Mouse (Mus musculus): ENCODE data around the gene Sptbn1. TPM values are rescaled to one million over a fixed set of nuclear protein-coding genes. Genes with fewer than 3 reads are reported as not detected.

Gene Sptbn1
- polyA plus RNA-seq, 1 experiment = 28.0 TPM

GRCm38 (mm10) chr11:30218386-30218785 lies 49.6 kb downstream of the Sptbn1 start:
- H3K36me3 ChIP-seq (ENCODE audit: control insufficient read depth, insufficient read depth, low read length) = no peaks in the 10 kb centered on the region
- DNase-seq (ENCODE audit: low read depth in 1 of 2, low spot score in 2 of 2) = no peak
- H3K4me1 ChIP-seq (ENCODE audit: control insufficient read depth, insufficient read depth, insufficient read length) = no peaks in the 10 kb centered on the region
- no peak overlapping the region for H3K27ac ChIP-seq (ENCODE audit: insufficient read depth, low read length)
- TF ChIP-seq POLR2A (IDR thresholded peaks at IDR 0.05; ENCODE audit: low read depth, low read length) (no peak), CTCF (IDR thresholded peaks at IDR 0.05; ENCODE audit: extremely low read depth, insufficient read depth, insufficient read length, insufficient replicate concordance) (no peak)
- no peaks in the 10 kb centered on the region for H3K27me3 ChIP-seq (ENCODE audit: control insufficient read depth, insufficient read depth, low read length)
- no peak overlapping the region for H3K4me3 ChIP-seq (ENCODE audit: extremely low read depth, insufficient read depth, insufficient read length)
- WGBS = 87% methylated on average over 1 of the region's 1 CpGs

DNA sequence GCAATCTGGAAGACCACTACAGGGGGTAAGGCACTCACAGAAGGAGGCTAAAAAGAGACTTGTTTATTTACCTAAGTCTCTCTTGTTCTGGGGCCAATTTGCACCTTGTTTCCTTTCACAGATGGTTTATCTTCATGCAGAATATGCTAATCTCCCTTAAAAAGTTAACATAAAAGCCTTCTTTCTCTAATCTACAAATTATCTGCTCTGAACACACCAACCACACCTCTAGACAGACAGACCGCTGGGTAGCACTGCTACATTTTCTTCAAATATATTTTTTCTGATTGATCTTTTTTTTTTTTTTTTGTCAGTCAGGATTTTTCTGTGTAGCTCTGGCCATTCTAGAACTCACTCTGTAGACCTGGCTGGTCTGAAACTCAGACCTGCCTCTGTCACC lies 50.5 kb downstream of the Sptbn1 start:
- TF ChIP-seq CTCF (IDR thresholded peaks at IDR 0.05; ENCODE audit: extremely low read depth, insufficient read depth, insufficient read length, insufficient replicate concordance) = no peak
- TF ChIP-seq POLR2A (IDR thresholded peaks at IDR 0.05; ENCODE audit: low read depth, low read length) = no peak
- no peak overlapping the region for H3K27ac ChIP-seq (ENCODE audit: insufficient read depth, low read length)
- H3K27me3 ChIP-seq (ENCODE audit: control insufficient read depth, insufficient read depth, low read length) = no peaks in the 10 kb centered on the region
- no peaks in the 10 kb centered on the region for H3K36me3 ChIP-seq (ENCODE audit: control insufficient read depth, insufficient read depth, low read length)
- H3K4me3 ChIP-seq (ENCODE audit: extremely low read depth, insufficient read depth, insufficient read length) = no peak overlapping the region
- H3K4me1 ChIP-seq (ENCODE audit: control insufficient read depth, insufficient read depth, insufficient read length) = no peaks in the 10 kb centered on the region
- no peak for DNase-seq (ENCODE audit: low read depth in 1 of 2, low spot score in 2 of 2)
- 62% methylated on average over 1 of the region's 1 CpGs for WGBS

DNA sequence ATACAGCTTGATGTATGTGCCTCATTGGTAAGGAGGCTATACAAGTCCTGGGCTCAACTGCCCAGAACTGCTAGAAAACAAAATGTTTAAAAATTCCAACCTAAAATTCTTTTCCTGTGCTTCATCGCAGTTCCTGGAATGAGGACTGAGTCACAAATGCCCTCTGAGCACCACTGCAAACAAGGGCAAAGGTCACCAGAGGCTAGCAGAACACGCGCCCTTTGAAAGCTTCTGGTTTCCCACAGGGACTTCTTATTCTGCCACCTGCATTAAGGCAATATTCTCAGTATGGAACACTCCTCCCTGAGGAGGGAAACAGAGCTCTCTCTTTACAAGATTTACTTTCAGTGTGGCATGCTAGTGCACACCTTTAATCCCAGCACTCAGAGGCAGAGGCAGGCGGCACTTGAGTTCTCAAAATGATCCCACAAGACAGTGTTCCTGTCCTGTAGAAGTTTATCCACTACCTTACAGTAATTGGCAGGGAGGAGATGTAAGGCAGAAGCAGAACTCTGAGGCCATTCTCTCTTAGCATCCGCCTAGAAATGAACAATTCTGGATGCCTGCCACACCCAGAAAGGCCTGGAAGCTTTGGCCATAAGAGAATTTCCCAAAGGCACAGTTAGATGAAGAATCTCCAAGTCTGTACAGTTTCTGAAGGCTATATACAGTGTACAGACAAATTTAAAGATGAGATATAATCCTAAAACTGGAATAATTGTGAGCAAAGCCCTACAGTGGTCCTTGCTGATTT lies 56.1 kb downstream of the Sptbn1 start:
- no peak for TF ChIP-seq POLR2A (IDR thresholded peaks at IDR 0.05; ENCODE audit: low read depth, low read length)
- no peak for TF ChIP-seq CTCF (IDR thresholded peaks at IDR 0.05; ENCODE audit: extremely low read depth, insufficient read depth, insufficient read length, insufficient replicate concordance)
- no peak overlapping the region for H3K27ac ChIP-seq (ENCODE audit: insufficient read depth, low read length)
- DNase-seq (ENCODE audit: low read depth in 1 of 2, low spot score in 2 of 2) = no peak
- 79% methylated on average over 5 of the region's 5 CpGs for WGBS
- H3K4me3 ChIP-seq (ENCODE audit: extremely low read depth, insufficient read depth, insufficient read length) = no peak overlapping the region
- no peaks in the 10 kb centered on the region for H3K27me3 ChIP-seq (ENCODE audit: control insufficient read depth, insufficient read depth, low read length)
- H3K4me1 ChIP-seq (ENCODE audit: control insufficient read depth, insufficient read depth, insufficient read length) = no peaks in the 10 kb centered on the region
- no peaks in the 10 kb centered on the region for H3K36me3 ChIP-seq (ENCODE audit: control insufficient read depth, insufficient read depth, low read length)

GRCm38 (mm10) chr11:30211141-30211540 lies 56.8 kb downstream of the Sptbn1 start:
- Histone ChIP-seq H3K27me3 (ENCODE audit: control insufficient read depth, insufficient read depth, low read length) (no peaks in the 10 kb centered on the region), H3K4me3 (ENCODE audit: extremely low read depth, insufficient read depth, insufficient read length) (no peak overlapping the region), H3K27ac (ENCODE audit: insufficient read depth, low read length) (no peak overlapping the region), H3K4me1 (ENCODE audit: control insufficient read depth, insufficient read depth, insufficient read length) (no peaks in the 10 kb centered on the region), H3K36me3 (ENCODE audit: control insufficient read depth, insufficient read depth, low read length) (no peaks in the 10 kb centered on the region)
- no peak for TF ChIP-seq POLR2A (IDR thresholded peaks at IDR 0.05; ENCODE audit: low read depth, low read length)
- no peak for TF ChIP-seq CTCF (IDR thresholded peaks at IDR 0.05; ENCODE audit: extremely low read depth, insufficient read depth, insufficient read length, insufficient replicate concordance)
- DNase-seq (ENCODE audit: low read depth in 1 of 2, low spot score in 2 of 2) = no peak
- 55% methylated on average over 3 of the region's 3 CpGs for WGBS

DNA sequence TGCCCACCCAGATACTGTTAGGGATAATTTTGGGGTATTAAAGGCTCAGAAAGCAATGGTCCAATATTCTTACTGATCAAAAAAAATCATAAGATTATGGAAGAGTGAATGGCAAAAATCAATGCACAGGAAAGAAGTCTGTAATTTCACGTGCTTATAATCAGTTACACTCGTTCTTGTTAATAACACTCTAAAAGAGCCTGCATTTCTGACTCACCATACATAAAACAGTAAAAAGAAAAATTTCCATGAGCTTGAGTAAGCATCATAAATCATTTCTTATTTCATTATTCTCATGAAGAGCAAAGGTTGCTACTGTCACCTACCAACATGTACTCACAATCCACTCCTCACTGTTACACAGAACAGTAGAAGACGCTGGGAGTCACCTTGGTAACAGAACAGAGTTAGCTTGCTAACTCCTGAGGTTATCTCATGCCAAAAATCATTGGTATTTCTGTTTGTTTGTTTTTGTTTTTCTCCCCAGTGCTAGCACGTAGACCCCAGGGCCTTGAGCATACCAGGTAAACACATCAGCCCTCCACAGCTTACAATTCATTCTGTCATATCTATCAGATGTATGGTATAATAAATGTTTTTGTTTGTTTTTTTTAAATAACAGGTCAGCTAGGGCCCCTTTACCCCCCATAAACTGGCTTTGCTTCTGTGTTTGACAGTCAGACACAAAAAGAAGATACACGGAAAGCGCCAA lies 57.7 kb downstream of the Sptbn1 start:
- 90% methylated on average over 6 of the region's 6 CpGs for WGBS

DNA sequence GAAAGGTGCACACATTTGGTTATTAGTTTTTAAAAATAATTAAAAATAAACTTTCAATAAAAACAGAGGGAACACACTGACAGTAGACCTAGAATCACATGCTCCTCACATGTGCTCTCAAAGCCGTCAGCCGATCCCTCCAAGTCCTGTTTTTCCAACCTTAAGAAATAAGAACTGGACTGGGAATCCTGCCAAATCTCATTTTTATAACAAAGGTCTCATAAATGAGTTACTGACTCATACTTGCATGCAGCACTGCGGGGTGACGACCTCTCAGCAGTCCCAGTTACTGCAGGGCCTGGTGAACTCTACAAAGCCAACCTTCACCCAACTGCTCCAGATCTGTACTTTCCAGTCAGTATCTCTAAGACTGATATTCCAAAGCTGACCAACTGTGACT lies 58.5 kb downstream of the Sptbn1 start:
- no peak overlapping the region for H3K27ac ChIP-seq (ENCODE audit: insufficient read depth, low read length)
- DNase-seq (ENCODE audit: low read depth in 1 of 2, low spot score in 2 of 2) = no peak
- 93% methylated on average over 4 of the region's 4 CpGs for WGBS
- no peaks in the 10 kb centered on the region for H3K4me1 ChIP-seq (ENCODE audit: control insufficient read depth, insufficient read depth, insufficient read length)
- H3K36me3 ChIP-seq (ENCODE audit: control insufficient read depth, insufficient read depth, low read length) = no peaks in the 10 kb centered on the region
- TF ChIP-seq CTCF (IDR thresholded peaks at IDR 0.05; ENCODE audit: extremely low read depth, insufficient read depth, insufficient read length, insufficient replicate concordance) = no peak
- H3K4me3 ChIP-seq (ENCODE audit: extremely low read depth, insufficient read depth, insufficient read length) = no peak overlapping the region
- no peaks in the 10 kb centered on the region for H3K27me3 ChIP-seq (ENCODE audit: control insufficient read depth, insufficient read depth, low read length)

More for the DNA sequence above, 57.7 kb downstream of the Sptbn1 start:
- no peaks in the 10 kb centered on the region for H3K4me1 ChIP-seq (ENCODE audit: control insufficient read depth, insufficient read depth, insufficient read length)
- no peak overlapping the region for H3K27ac ChIP-seq (ENCODE audit: insufficient read depth, low read length)
- no peak overlapping the region for H3K4me3 ChIP-seq (ENCODE audit: extremely low read depth, insufficient read depth, insufficient read length)
- H3K27me3 ChIP-seq (ENCODE audit: control insufficient read depth, insufficient read depth, low read length) = no peaks in the 10 kb centered on the region
- TF ChIP-seq POLR2A (IDR thresholded peaks at IDR 0.05; ENCODE audit: low read depth, low read length) (no peak), CTCF (IDR thresholded peaks at IDR 0.05; ENCODE audit: extremely low read depth, insufficient read depth, insufficient read length, insufficient replicate concordance) (no peak)
- no peak for DNase-seq (ENCODE audit: low read depth in 1 of 2, low spot score in 2 of 2)
- H3K36me3 ChIP-seq (ENCODE audit: control insufficient read depth, insufficient read depth, low read length) = no peaks in the 10 kb centered on the region

GRCm38 (mm10) chr11:30204398-30204797 lies 63.6 kb downstream of the Sptbn1 start:
- Histone ChIP-seq H3K27ac (ENCODE audit: insufficient read depth, low read length) (no peak overlapping the region), H3K27me3 (ENCODE audit: control insufficient read depth, insufficient read depth, low read length) (no peaks in the 10 kb centered on the region), H3K4me1 (ENCODE audit: control insufficient read depth, insufficient read depth, insufficient read length) (no peaks in the 10 kb centered on the region), H3K36me3 (ENCODE audit: control insufficient read depth, insufficient read depth, low read length) (no peaks in the 10 kb centered on the region), H3K4me3 (ENCODE audit: extremely low read depth, insufficient read depth, insufficient read length) (no peak overlapping the region)
- TF ChIP-seq POLR2A (IDR thresholded peaks at IDR 0.05; ENCODE audit: low read depth, low read length) = no peak
- no peak for TF ChIP-seq CTCF (IDR thresholded peaks at IDR 0.05; ENCODE audit: extremely low read depth, insufficient read depth, insufficient read length, insufficient replicate concordance)
- DNase-seq (ENCODE audit: low read depth in 1 of 2, low spot score in 2 of 2) = no peak

Data from spleen, adult 2 months (tissue).